Mouse (Mus musculus) liver, embryonic 14.5 days (tissue): ENCODE results near the gene Prickle1.

ENCODE experiments used
- CTCF ChIP-seq: IDR thresholded peaks from 2 replicates; pipeline ENCODE4 v1.5.1; 2016; ENCODE audit warnings: antibody characterized with exemption, low read depth, control low read depth
- EP300 ChIP-seq: IDR thresholded peaks from 2 replicates; pipeline ENCODE4 v1.6.1; 2016; ENCODE audit warnings: antibody characterized with exemption, low read depth

DNA sequence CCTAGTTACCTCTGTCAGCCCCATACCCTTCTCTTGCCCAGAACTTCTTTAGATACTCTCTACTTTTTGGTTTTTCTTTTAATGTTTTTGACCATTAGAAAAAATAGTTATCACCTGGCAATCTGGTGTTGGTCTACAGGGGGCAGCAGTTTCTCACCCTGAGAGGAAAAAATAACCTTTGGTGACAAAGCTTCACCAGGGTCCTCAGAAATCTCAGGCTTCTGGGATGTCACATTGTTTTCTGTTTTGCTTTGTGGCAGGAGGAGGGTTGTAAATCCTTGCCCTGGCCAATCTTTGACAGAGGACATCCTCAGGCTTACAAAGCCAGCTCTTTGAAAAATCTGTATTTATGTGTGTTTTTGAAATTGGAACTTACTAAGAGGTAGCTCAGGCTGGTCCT, 139.7 kb downstream of the Prickle1 start:
- TF ChIP-seq EP300 = no peak
- no peak for TF ChIP-seq CTCF
